Mouse (Mus musculus) embryonic facial prominence, embryonic 13.5 days (tissue): ENCODE measurements at regions not wholly inside any gene's neighbourhood (a gene's known extent, or its start where the extent isn't known, plus 50 kb on each side); places are given as distances from the start of the nearest gene placed in this dataset.

ENCODE experiments used
- ATAC-seq: fragments of 200-750 bp; cut with Nextera tagmentation; 2 replicates; pipeline ENCODE4 v1.8.0; 2017; ENCODE audit warnings: low read depth; ENCODE audit not compliant: insufficient number of reproducible peaks, insufficient read depth, low FRiP score, low TSS enrichment
- H3K27ac ChIP-seq: fragments of 300-500 bp; sonication (generic); 2 replicates; pipeline ENCODE4 v1.5.1; 2015; ENCODE audit warnings: moderate library complexity, mild to moderate bottlenecking, inconsistent platforms
- H3K27me3 ChIP-seq: fragments of 300-500 bp; sonication (generic); 2 replicates; pipeline ENCODE4 v1.6.1; 2015; ENCODE audit warnings: mild to moderate bottlenecking, inconsistent platforms
- H3K36me3 ChIP-seq: fragments of 300-500 bp; sonication (generic); 2 replicates; pipeline ENCODE4 v1.6.1; 2015; ENCODE audit warnings: mild to moderate bottlenecking, inconsistent platforms
- H3K4me1 ChIP-seq: fragments of 300-500 bp; sonication (generic); 2 replicates; pipeline ENCODE4 v1.6.1; 2015; ENCODE audit warnings: inconsistent platforms
- H3K4me2 ChIP-seq: fragments of 300-500 bp; sonication (generic); 2 replicates; pipeline ENCODE4 v1.6.1; 2015; ENCODE audit warnings: moderate library complexity, mild to moderate bottlenecking, inconsistent platforms
- H3K4me3 ChIP-seq: fragments of 300-500 bp; sonication (generic); 2 replicates; pipeline ENCODE4 v1.5.1; 2015; ENCODE audit warnings: mild to moderate bottlenecking, inconsistent platforms
- H3K9ac ChIP-seq: fragments of 300-500 bp; sonication (generic); 2 replicates; pipeline ENCODE4 v1.6.1; 2015; ENCODE audit warnings: mild to moderate bottlenecking, inconsistent platforms
- H3K9me3 ChIP-seq: fragments of 300-500 bp; sonication (generic); 2 replicates; pipeline ENCODE4 v1.6.1; 2016; ENCODE audit warnings: inconsistent platforms
- WGBS: fragments of 180-500 bp; shearing (Covaris S2); methylation state at CpG from one replicate; pipeline ENCODE4 v1.1.7; 2015; ENCODE audit warnings: mixed read lengths; 5-methylcytosine and 5-hydroxymethylcytosine counted together

DNA sequence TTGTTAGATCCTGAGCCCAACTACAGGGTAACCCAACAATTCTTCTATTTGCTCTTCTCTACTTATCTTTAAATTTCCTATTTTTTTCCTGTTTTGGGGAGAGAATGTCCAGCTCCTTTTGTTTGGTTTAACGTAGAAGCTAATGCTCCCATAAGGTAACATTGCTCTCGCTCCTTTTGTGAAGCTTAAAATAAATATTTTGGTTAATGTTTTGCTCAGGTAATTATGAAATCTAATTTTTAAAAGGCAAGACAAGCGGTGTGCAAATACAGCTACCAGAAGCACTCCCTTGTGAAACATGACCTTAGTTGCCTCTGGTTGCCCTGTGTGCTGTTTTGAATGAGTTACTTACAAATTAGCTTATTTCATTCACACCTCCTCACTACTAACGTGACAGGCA, 169.0 kb upstream of the Zic4 start:
- no peaks in the 10 kb centered on the region for H3K36me3 ChIP-seq
- H3K9ac ChIP-seq = no peak overlapping the region
- no peak overlapping the region for H3K4me2 ChIP-seq
- 78% methylated on average over 4 of the region's 4 CpGs for WGBS
- H3K9me3 ChIP-seq = no peaks in the 10 kb centered on the region
- no peaks in the 10 kb centered on the region for H3K27me3 ChIP-seq
- ATAC-seq = no peak
- no peak overlapping the region for H3K4me3 ChIP-seq
- no peak overlapping the region for H3K27ac ChIP-seq
- no peaks in the 10 kb centered on the region for H3K4me1 ChIP-seq

DNA sequence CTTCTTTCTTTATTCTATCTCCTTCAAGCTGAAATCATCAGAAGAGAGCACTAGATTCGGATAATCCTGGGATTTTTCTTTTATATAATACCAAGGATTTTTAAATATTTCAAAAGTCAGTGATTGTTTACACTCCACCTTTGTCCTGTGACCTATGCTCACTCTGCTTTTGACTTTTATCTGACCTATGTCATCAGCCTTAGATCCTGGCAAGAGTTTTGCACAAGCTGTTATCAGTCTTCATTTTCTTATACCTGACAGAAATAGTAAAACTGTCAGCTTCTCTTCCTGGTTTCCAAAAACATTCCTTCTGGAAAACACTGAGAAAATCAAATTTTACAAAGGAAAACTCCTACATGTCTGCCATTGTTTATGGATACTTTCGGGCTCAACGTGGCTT, 168.3 kb upstream of the Zic4 start:
- whole genome bisulfite sequencing = 79% methylated on average over 3 of the region's 3 CpGs
- no peak overlapping the region for H3K4me3 ChIP-seq
- no peaks in the 10 kb centered on the region for H3K36me3 ChIP-seq
- no peaks in the 10 kb centered on the region for H3K9me3 ChIP-seq
- no peak overlapping the region for H3K4me2 ChIP-seq
- H3K9ac ChIP-seq = no peak overlapping the region
- no peaks in the 10 kb centered on the region for H3K27me3 ChIP-seq
- no peaks in the 10 kb centered on the region for H3K4me1 ChIP-seq
- no peak for ATAC-seq
- H3K27ac ChIP-seq = no peak overlapping the region

GRCm38 (mm10) chr9:91207281-91207680, 154.9 kb upstream of the Zic4 start:
- Histone ChIP-seq H3K36me3 (no peaks in the 10 kb centered on the region), H3K9ac (no peak overlapping the region), H3K27ac (no peak overlapping the region), H3K4me2 (no peak overlapping the region), H3K4me3 (no peak overlapping the region), H3K27me3 (no peaks in the 10 kb centered on the region), H3K9me3 (no peaks in the 10 kb centered on the region), H3K4me1 (no peaks in the 10 kb centered on the region)
- ATAC-seq = no peak
- 23% methylated on average over 2 of the region's 2 CpGs for WGBS

DNA sequence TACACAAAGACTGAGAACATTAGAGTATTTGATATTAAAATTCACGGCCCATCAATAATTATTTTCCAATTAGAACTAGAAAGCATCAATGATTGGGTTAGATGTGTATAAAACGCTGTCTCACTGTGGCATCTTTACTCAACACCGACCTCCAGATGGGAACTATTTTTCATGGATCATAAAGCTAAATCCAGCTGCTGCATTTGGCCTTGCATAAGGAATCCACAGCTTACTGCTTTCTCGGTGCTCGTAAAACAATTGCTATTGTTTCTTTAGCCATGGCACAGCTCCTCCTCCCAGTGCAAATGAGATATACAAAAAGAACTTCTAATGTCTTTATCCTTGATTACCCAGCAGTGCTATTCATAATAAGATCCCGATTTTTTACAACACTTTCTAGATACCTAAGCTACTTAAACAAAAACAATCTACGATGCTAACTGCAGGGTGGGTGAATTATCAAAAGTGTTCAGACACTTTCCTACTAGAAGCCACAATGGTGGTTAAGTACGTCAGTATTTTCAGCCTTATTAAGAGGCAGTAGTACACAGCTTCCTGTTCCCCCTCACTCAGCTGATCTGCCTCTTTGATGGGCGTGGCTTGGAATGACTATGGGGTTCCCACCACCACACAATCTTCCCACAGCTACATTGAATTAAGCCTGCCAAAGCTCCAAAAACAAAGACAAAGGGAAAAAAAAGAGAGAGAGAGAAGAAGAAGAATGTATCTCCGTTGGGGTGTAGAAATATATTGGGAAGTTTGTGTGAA, 134.4 kb upstream of the Zic4 start:
- ATAC-seq = no peak
- WGBS = 48% methylated on average over 10 of the region's 10 CpGs

GRCm38 (mm10) chr9:91228525-91228924, 133.7 kb upstream of the Zic4 start:
- no peaks in the 10 kb centered on the region; the same call in 1 of the 2 replicates for H3K4me1 ChIP-seq
- H3K36me3 ChIP-seq = no peaks in the 10 kb centered on the region
- H3K4me3 ChIP-seq = no peak overlapping the region
- WGBS = 74% methylated on average over 5 of the region's 5 CpGs
- no peak overlapping the region for H3K9ac ChIP-seq
- ATAC-seq = no peak
- no peaks in the 10 kb centered on the region for H3K27me3 ChIP-seq
- no peak overlapping the region for H3K27ac ChIP-seq
- no peaks in the 10 kb centered on the region for H3K9me3 ChIP-seq
- no peak overlapping the region for H3K4me2 ChIP-seq

More for the DNA sequence above, 134.4 kb upstream of the Zic4 start:
- Histone ChIP-seq H3K4me2 (no peak overlapping the region), H3K36me3 (no peaks in the 10 kb centered on the region), H3K4me1 (no peaks in the 10 kb centered on the region; the same call in 1 of the 2 replicates), H3K9me3 (no peaks in the 10 kb centered on the region), H3K27ac (no peak overlapping the region), H3K27me3 (no peaks in the 10 kb centered on the region), H3K4me3 (no peak overlapping the region), H3K9ac (no peak overlapping the region)

DNA sequence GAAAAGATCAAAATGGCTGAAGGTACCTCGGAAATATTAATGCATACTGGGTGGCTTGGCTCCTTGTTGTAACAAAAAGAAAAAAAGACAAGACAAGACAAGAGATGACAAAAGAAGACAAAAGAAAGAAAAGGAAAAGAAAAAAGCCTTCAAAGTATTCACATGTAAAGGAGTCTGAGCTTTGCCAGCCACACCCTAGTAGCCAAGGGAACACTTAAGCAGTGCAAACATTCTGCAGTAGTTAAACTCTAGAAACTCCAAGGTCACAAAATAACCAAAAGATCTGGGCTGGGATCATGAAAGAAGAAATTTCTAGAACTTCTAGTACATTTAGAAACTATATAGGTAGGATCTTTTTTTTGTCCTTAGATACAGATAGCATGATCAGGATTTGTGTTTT, 108.3 kb upstream of the Zic4 start:
- H3K27ac ChIP-seq = no peak overlapping the region
- no peaks in the 10 kb centered on the region for H3K4me1 ChIP-seq
- no peaks in the 10 kb centered on the region for H3K27me3 ChIP-seq
- H3K9me3 ChIP-seq = no peaks in the 10 kb centered on the region
- no peak overlapping the region for H3K4me2 ChIP-seq
- no peak for ATAC-seq
- no peak overlapping the region for H3K4me3 ChIP-seq
- H3K9ac ChIP-seq = no peak overlapping the region
- no peaks in the 10 kb centered on the region for H3K36me3 ChIP-seq
- 91% methylated on average over 1 of the region's 1 CpGs for WGBS

- Histone ChIP-seq H3K27me3 (no peaks in the 10 kb centered on the region), H3K9ac (no peak overlapping the region), H3K27ac (no peak overlapping the region), H3K36me3 (no peaks in the 10 kb centered on the region), H3K4me3 (no peak overlapping the region), H3K4me1 (no peaks in the 10 kb centered on the region), H3K4me2 (no peak overlapping the region), H3K9me3 (no peaks in the 10 kb centered on the region)
- no peak for ATAC-seq
- WGBS = 73% methylated on average over 3 of the region's 3 CpGs
Measured at GRCm38 (mm10) chr9:91291340-91291739, 70.9 kb upstream of the Zic4 start.
